Mouse (Mus musculus) lung, embryonic 14.5 days (tissue): ENCODE data around the gene Llcfc1. TPM values are rescaled to one million over a fixed set of nuclear protein-coding genes. Genes with fewer than 3 reads are reported as not detected.

Source experiments
- ATAC-seq: fragments of 200-750 bp; cut with Nextera tagmentation; 2 replicates; pipeline ENCODE4 v1.8.0; 2017; ENCODE audit warnings: mild to moderate bottlenecking, moderate TSS enrichment, moderate library complexity; ENCODE audit not compliant: insufficient read depth
- DNase-seq: peaks from one replicate; pipeline ENCODE4 v3.0.0-alpha.2; 2015
- H3K27ac ChIP-seq: fragments of 300-500 bp; sonication (generic); 2 replicates; pipeline ENCODE4 v1.5.1; 2014; ENCODE audit warnings: low read depth, mild to moderate bottlenecking, moderate library complexity
- H3K27me3 ChIP-seq: fragments of 300-500 bp; sonication (generic); 2 replicates; pipeline ENCODE4 v1.6.1; 2014; ENCODE audit warnings: low read length, control low read depth; ENCODE audit not compliant: insufficient read depth
- H3K36me3 ChIP-seq: fragments of 300-500 bp; sonication (generic); 2 replicates; pipeline ENCODE4 v1.6.1; 2014; ENCODE audit warnings: control low read depth; ENCODE audit not compliant: insufficient read depth
- H3K4me1 ChIP-seq: fragments of 300-500 bp; sonication (generic); 2 replicates; pipeline ENCODE4 v1.6.1; 2014; ENCODE audit warnings: antibody characterized with exemption, control low read depth; ENCODE audit not compliant: insufficient read depth
- H3K4me2 ChIP-seq: fragments of 300-500 bp; sonication (generic); 2 replicates; pipeline ENCODE4 v1.6.1; 2014; ENCODE audit warnings: mild to moderate bottlenecking
- H3K4me3 ChIP-seq: fragments of 300-500 bp; sonication (generic); 2 replicates; pipeline ENCODE4 v1.5.1; 2014; ENCODE audit warnings: low read depth, low read length
- H3K9ac ChIP-seq: fragments of 300-500 bp; sonication (generic); 2 replicates; pipeline ENCODE4 v1.6.1; 2014
- H3K9me3 ChIP-seq: fragments of 300-500 bp; sonication (generic); 2 replicates; pipeline ENCODE4 v1.6.1; 2016; ENCODE audit warnings: low read depth, low read length, control low read depth
- CTCF ChIP-seq: IDR thresholded peaks from 2 replicates; pipeline ENCODE4 v1.5.1; 2016; ENCODE audit warnings: antibody characterized with exemption, low read depth
- WGBS: fragments of 180-500 bp; shearing (Covaris S2); extraction: QIAGEN DNeasy Blood & Tissue Kit; methylation state at CpG from one replicate; pipeline ENCODE4 v1.1.7; 2014; 5-methylcytosine and 5-hydroxymethylcytosine counted together
- polyA plus RNA-seq: library from polyadenylated mRNA; unstranded; fragments of >200 nt; fragmentation: Nextera tagmentation; extraction: Ambion mirVana; gene quantifications from 2 replicates; pipeline ENCODE4 v1.2.1, GENCODE M21; 2014

Llcfc1 gene
- polyA plus RNA-seq, 1 experiment from 2014 or later: not detected

DNA sequence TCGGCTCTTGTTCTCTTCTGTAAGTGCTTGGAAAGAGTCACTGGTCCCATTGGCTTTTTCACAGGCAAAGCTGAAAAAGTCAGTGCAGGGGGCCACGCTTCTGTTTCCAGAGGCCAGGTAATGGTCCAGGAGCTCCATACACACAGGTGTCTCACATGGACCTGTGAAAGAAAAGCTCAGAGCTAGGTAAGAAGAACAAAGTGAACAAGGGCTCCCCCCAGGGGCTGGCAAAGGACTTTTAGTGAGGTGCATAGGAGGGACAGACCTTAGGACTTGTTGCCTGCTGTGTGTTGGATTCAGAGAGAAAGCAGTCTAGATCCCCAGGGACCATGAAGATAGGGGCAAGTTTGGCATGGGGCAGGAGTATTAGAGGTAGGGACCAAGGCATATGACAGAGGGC lies 18.7 kb downstream of the Llcfc1 start:
- Histone ChIP-seq H3K9me3 (no peaks in the 10 kb centered on the region), H3K27ac (no peak overlapping the region), H3K27me3 (no peaks in the 10 kb centered on the region), H3K4me3 (peak overlapping the region; percentile 10; the same call in 1 of the 2 replicates), H3K36me3 (no peaks in the 10 kb centered on the region), H3K4me2 (no peak overlapping the region), H3K4me1 (no peaks in the 10 kb centered on the region), H3K9ac (no peak overlapping the region)
- ATAC-seq: no peak; the same call in 1 of the 2 replicates
- DNase-seq: no peak
- no peak for TF ChIP-seq CTCF
- 76% methylated on average over 2 of the region's 2 CpGs for WGBS

DNA sequence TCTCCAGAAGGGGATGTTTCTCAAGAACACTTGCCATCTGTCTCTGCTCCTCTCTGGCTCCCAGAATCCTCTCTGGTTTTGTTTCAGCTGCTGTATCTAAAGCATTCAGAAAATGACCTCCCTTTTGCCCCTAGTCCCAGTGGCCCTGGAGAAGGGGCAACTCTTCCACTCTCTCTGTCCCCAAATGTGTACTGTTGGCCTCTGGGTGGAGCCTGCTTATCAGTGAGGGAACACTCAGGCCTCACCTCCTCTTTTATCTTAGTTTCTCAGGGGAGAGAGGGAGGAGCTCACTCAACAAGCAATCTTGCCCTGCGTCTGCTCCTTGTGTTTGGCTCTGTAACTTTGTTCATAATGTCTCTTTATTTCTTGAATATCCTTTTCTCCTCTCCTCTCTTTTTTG lies 19.9 kb downstream of the Llcfc1 start, which contains the start of gene Kel:
Gene Kel, minus strand, starts transcription at position 217 of the 400 bp plus-strand sequence.
- H3K27ac ChIP-seq: peak within 1 kb of the TSS; percentile 33; the same call in 1 of the 2 replicates
- no peaks in the 10 kb centered on the region for H3K9me3 ChIP-seq
- H3K4me1 ChIP-seq: no peaks in the 10 kb centered on the region
- WGBS: 17% methylated on average over 1 of the region's 1 CpGs
- ATAC-seq (no peak), DNase-seq (no peak)
- H3K4me2 ChIP-seq: no peak within 1 kb of the TSS; the same call in 1 of the 2 replicates
- H3K4me3 ChIP-seq: peak within 1 kb of the TSS; percentile 10; the same call in 1 of the 2 replicates
- no peak within 1 kb of the TSS; the same call in 1 of the 2 replicates for H3K9ac ChIP-seq
- TF ChIP-seq CTCF: no peak
- H3K36me3 ChIP-seq: no peaks in the 10 kb centered on the region
- H3K27me3 ChIP-seq: no peaks in the 10 kb centered on the region

DNA sequence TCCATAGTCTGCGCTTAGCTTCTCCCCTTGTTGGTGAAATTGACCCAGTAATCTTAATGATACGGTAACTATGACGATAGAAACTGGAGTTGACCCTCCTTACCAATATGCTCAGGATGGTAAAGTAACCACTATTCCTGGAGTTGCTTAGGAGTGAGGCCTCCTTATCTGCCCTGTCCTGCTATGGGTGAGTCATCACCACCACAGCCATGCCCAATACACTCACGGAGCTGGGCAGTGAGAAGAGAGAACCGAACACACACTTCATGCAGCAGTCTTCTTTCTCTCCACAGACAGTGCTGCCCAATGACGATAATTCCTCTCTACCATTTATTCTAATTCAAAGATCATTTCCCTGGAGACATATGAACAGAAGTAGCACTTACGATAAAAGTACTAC lies 22.0 kb downstream of the Llcfc1 start:
- DNase-seq: no peak
- ATAC-seq: peak; percentile 71; the same call in 1 of the 2 replicates
- WGBS: 84% methylated on average over 7 of the region's 7 CpGs

DNA sequence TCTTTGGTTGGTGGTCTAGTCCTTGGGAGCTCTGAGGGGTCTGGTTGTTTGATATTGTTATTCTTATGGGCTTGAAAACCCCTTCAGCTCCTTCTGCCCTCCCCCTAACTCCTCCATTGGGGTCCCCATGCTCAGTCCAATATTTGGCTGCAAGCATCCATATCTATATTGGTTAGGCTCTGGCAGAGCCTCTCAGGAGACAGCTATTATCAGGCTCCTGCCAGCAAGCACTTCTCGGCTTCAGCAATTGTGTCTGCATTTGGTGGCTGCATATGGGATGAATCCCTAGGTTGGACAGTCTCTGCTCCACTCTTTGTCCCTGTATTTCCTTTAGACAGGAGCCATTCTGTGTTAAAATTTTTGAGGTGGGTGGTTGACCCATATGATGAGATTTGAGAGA lies 26.1 kb downstream of the Llcfc1 start:
- no peak overlapping the region for H3K4me3 ChIP-seq
- WGBS: 77% methylated on average over 1 of the region's 1 CpGs
- H3K36me3 ChIP-seq: no peaks in the 10 kb centered on the region
- TF ChIP-seq CTCF: no peak
- H3K27me3 ChIP-seq: no peaks in the 10 kb centered on the region
- no peak for DNase-seq
- no peak overlapping the region for H3K4me2 ChIP-seq
- no peak overlapping the region for H3K9ac ChIP-seq
- H3K4me1 ChIP-seq: no peaks in the 10 kb centered on the region
- H3K27ac ChIP-seq: no peak overlapping the region
- H3K9me3 ChIP-seq: no peaks in the 10 kb centered on the region
- ATAC-seq: no peak

More for the DNA sequence above, 22.0 kb downstream of the Llcfc1 start:
- Histone ChIP-seq H3K27me3 (no peaks in the 10 kb centered on the region), H3K9ac (no peak overlapping the region), H3K4me3 (no peak overlapping the region), H3K9me3 (no peaks in the 10 kb centered on the region), H3K4me2 (no peak overlapping the region), H3K36me3 (no peaks in the 10 kb centered on the region), H3K27ac (no peak overlapping the region; the same call in 1 of the 2 replicates), H3K4me1 (no peaks in the 10 kb centered on the region)
- no peak for TF ChIP-seq CTCF

DNA sequence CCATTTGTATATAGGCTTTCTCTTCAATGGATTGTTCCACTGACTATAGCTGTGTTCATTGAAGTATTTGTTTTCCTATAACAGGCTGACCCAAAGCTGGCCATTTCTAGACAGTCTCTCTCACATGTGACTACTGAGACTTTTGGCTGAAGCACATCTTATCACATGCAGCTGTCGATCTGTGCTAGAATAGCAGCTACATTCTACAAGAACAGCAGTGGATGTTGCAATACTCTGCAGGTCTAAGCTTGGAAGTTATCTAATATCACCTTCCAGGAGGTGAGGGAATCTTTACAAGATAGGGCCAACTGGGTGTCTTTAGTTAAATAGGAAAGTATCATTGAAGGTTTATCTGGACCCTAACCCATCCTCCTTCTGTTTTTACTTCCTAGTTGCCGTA lies 37.2 kb downstream of the Llcfc1 start:
- TF ChIP-seq CTCF: no peak
- ATAC-seq (no peak), DNase-seq (no peak)
- H3K27me3 ChIP-seq: no peaks in the 10 kb centered on the region
- WGBS: 76% methylated on average over 2 of the region's 2 CpGs
- H3K4me1 ChIP-seq: no peaks in the 10 kb centered on the region
- no peaks in the 10 kb centered on the region for H3K9me3 ChIP-seq
- H3K4me2 ChIP-seq: no peak overlapping the region
- H3K4me3 ChIP-seq: no peak overlapping the region
- H3K9ac ChIP-seq: no peak overlapping the region
- H3K36me3 ChIP-seq: no peaks in the 10 kb centered on the region
- H3K27ac ChIP-seq: no peak overlapping the region

DNA sequence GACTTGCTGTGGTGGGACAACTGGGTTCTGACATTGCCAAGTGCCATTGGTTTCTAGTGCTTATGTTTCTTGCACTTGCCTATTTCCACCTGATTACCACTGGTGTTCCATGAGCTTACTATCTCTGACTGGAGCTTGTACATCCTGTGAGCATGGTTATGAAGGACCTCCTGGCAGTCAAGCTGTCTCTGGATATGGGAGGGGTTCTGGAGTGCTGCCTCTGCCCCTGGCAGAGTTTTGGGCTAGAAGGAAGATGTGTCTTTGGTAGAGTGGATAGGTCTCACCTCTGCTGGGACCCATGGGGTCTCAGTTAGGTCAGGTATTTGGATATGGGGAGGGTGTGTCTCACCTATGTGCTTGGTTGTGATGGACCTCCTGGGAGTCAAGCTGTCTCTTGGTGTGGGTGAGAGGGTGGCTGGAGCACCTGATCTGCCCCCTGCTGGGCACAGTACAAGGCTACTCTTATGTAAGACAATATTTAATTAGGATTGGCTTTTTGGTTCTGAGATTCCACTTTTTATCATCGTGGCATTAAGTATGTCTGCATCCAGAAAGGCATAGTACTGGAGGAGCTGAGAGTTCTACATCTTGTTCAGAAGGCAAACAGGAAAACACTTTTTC lies 43.9 kb downstream of the Llcfc1 start:
- no peak overlapping the region for H3K4me3 ChIP-seq
- no peak overlapping the region for H3K4me2 ChIP-seq
- no peak overlapping the region for H3K27ac ChIP-seq
- DNase-seq (no peak), ATAC-seq (no peak)
- H3K36me3 ChIP-seq: no peaks in the 10 kb centered on the region
- no peaks in the 10 kb centered on the region for H3K27me3 ChIP-seq
- H3K4me1 ChIP-seq: no peaks in the 10 kb centered on the region
- peak; percentile 25; the same call in 1 of the 2 replicates for TF ChIP-seq CTCF
- no peaks in the 10 kb centered on the region for H3K9me3 ChIP-seq
- WGBS: 74% methylated on average over 1 of the region's 1 CpGs
- H3K9ac ChIP-seq: no peak overlapping the region

DNA sequence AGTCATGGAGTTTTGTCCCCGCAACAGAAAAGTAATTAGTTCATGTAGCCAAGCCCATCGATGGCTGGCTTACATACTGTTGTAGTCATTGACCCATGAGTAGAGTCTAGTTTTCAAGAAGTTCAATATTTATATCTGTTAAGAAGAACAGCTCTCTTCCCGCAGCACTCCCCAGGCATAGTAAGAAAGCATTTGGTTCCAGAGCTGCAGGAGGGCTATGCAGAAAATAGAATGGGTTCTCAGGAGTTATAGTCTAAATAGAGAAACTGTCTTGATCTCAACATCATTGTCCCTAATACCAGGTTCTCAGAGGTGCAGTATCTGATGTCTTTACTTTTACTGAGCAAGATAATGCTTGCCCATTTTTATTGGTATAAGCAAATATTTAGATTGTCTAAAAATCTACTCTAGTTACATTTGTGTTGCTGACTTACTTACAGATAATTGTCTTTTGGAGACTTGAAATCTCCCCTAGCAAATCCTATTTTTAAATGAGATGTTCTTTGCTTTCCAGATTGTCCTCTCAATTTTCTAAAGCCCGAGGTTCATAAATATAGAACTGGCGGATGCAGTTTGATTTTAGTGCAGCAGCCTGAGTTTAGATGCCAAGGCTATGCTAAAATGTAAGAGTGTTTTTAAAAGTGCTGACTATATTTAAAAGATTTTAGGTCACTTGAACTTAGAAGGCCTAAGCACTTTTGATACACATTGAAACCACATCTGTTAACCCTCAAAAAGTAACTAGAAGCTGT lies 50.7 kb downstream of the Llcfc1 start:
- no peaks in the 10 kb centered on the region for H3K4me1 ChIP-seq
- 88% methylated on average over 5 of the region's 5 CpGs for WGBS
- no peak for ATAC-seq
- H3K36me3 ChIP-seq: no peaks in the 10 kb centered on the region
- no peaks in the 10 kb centered on the region for H3K27me3 ChIP-seq
- no peak for DNase-seq
- H3K4me2 ChIP-seq: no peak overlapping the region
- TF ChIP-seq CTCF: no peak
- H3K27ac ChIP-seq: no peak overlapping the region
- no peak overlapping the region for H3K4me3 ChIP-seq
- H3K9ac ChIP-seq: no peak overlapping the region
- no peaks in the 10 kb centered on the region for H3K9me3 ChIP-seq

Other genes starting within 250 kb of the Llcfc1 start
- gene Gm10334, start 238.3 kb upstream of the Llcfc1 start, polyA plus RNA-seq: not detected in 2 replicates
- gene Prss1, start 225.5 kb upstream of the Llcfc1 start, polyA plus RNA-seq: not detected in 2 replicates
- not detected in 2 replicates for gene Prss2, start 162.6 kb upstream of the Llcfc1 start, polyA plus RNA-seq
- 11.3 and 12.9 TPM in 2 replicates for gene Ephb6, start 78.9 kb upstream of the Llcfc1 start, polyA plus RNA-seq
- 1.5 and 1.6 TPM in 2 replicates for gene Trpv6, start 48.0 kb upstream of the Llcfc1 start, polyA plus RNA-seq
- not detected in 2 replicates for gene Trpv5, start 3.7 kb upstream of the Llcfc1 start, polyA plus RNA-seq
- 0.41 and 1.8 TPM in 2 replicates for gene Kel, start 19.9 kb downstream of the Llcfc1 start, polyA plus RNA-seq
- gene Olfr459, start 90.7 kb downstream of the Llcfc1 start, polyA plus RNA-seq: not detected in 2 replicates
- not detected in 2 replicates for gene Pip, start 163.1 kb downstream of the Llcfc1 start, polyA plus RNA-seq
- gene Sval2, start 168.6 kb downstream of the Llcfc1 start, polyA plus RNA-seq: not detected in 2 replicates